Mouse (Mus musculus) right cerebral cortex, postnatal 25 days (tissue): ENCODE results near the gene Awat2.
"Not testable (repeated sequence)": the region's sequence is repeated elsewhere in the genome, so short reads cannot be mapped to it uniquely, and the experiment has no call there.

Source experiments
- DNase-seq: peaks from one replicate; pipeline ENCODE4 v3.0.0; 2022

Awat2 gene

GRCm38 (mm10) chrX:100442617-100443016, at the start of gene Awat2:
Gene Awat2, minus strand, starts transcription at chrX:100442717.
- DNase-seq = not testable (repeated sequence)

DNA sequence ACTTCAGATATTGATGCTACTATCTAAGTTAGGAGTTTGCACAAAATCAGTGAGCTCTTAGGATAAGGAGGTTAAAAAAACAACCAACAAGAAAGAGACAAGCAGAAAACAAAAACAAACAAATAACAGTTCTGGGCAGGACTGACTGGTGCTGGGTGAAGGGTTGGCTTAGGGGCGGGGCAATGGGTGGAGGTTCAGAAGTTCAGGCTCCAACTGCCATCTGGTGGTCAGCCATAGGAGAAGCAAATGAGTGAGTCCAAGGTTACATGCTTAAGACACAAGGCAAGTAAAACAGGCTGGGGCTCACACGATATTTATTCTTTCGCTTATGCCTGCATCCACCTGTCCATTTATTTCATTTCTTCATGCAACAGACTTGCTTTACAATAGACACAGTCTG, 37.8 kb upstream of the Awat2 start:
- DNase-seq = peak; percentile 32

DNA sequence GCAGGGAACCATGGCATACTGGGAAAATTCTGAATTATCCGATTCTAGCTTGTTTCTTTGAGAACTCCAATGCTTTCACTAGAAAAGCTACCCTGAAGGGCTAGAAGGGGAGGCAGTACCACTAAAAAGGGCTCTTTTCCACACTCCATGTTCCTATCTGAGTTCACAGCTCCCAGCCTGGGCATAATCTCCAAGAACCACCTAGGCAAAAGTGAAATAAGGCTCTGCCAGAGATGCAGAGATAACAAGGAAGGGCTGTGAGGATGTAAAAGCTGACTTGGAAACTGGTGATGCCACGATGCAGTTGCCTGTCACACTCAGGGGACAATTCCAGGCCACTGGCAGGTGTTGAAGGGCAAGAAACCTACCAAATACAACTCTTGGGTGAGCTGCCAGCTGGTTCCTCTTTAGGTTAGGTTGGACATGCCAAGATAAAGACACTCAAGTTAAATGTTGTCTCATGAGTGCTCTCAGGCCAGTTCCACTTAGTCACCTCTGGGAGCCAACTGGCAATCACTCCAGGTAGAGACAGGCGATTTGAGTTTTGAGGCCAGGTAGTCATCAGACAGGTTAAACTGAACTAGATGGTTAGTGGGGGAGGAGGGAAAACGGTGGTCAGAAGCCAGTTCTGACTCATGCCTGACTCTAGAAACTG, 33.2 kb upstream of the Awat2 start:
- no peak for DNase-seq

GRCm38 (mm10) chrX:100471491-100471890, 29.0 kb upstream of the Awat2 start:
- DNase-seq = no peak

DNA sequence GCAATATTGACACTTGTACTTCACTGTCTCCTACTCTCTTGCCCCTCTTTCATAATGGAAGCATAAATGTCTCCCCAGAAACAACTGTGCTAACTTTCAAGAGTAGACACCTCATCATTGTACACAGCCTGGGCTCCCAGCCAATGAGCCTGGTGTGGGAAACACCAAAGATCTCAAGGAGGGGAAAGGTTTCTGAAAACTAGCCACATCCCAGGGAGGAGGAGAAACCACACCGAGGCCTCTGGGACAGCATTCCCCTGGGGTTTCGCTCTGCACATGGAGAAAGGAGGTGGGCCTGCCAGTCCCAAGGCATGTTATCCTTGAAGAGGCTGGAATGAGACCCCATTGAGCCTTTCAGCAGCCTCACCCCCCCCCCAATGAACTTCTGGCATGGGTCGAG, 27.6 kb upstream of the Awat2 start:
- no peak for DNase-seq

GRCm38 (mm10) chrX:100468047-100468446, 25.5 kb upstream of the Awat2 start:
- no peak for DNase-seq

DNA sequence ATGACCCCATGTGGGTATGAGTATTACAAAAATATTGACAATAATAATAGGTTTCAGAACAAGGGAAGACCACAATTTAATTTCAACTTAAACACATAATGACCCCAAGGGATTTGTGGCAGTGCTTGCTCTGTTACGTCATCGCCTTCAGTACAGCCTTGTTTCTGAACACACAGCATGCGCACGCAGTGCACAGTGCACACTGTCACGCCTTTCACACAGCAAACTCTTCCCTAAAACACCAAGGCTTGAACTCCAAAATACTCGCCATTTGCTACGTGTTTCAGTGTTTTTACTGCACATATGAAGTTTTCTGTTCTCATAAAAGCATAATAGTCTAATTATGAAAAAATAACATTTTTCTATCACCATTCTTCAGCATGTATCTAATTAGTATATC, 1.0 kb upstream of the Awat2 start:
- DNase-seq = no peak

DNA sequence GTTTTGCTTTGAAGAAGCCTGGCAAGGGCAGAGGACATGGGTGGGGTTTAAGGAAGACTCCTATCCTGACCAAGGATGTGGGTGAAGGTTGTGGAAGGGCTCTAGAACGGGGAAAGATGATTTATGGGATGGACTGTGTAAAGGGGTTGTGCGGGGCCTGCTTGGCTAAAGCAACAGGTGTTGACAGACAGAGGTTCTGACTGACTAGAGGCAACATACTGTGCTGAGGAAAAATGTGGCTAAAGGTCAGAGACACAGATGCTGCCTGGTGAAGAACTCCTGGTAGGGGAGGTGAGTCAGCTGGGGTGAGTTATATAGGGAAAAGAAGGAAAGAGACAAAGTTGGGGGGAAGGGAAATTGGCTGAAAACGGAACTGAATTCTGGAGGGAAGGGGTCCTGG, 10.2 kb downstream of the Awat2 start:
- no peak for DNase-seq

DNA sequence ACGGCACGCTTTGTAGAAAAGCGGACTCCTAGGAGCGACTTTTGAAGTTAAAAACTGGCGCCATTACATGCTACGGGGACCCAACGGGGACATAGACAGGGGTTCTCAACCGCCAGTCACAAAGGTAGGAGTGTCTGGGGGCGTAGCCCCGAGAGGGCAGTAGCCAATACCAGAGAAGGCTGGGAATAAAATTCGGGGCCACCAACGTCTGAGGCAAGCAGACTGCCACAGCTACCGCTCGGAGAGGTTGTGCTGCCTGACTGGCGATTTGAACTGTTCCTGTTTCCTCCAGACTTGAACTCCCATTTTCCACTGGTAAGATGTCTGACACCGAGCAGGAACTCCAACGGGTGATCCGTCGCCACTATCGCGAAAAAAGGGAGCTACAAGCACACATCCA, 13.8 kb downstream of the Awat2 start, which contains the start of gene Otud6a:
TSS of gene Otud6a (plus strand) at position 321 of the 400 bp plus-strand sequence.
- no peak for DNase-seq

DNA sequence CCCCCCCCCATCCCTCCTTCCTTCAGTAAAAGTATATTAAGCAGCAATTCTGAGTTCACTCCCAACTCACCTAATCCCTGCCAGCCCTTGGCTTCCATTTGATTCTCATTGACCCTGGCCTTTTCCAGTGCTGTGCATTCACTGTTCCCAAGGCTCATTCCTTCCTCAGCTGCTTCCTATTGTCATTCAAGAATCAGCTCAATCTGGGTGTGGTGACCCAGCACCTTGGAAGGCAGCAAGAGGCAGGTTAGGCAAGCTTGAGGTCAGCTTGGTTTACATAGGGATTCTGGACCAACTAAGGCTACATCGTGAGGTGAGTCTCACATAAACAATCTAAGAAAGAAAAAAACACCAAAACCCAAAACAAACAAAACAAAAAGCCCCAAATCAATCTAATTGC, 33.3 kb downstream of the Awat2 start:
- no peak for DNase-seq

- DNase-seq = no peak
Observed at GRCm38 (mm10) chrX:100401657-100402056, 40.9 kb downstream of the Awat2 start.

DNA sequence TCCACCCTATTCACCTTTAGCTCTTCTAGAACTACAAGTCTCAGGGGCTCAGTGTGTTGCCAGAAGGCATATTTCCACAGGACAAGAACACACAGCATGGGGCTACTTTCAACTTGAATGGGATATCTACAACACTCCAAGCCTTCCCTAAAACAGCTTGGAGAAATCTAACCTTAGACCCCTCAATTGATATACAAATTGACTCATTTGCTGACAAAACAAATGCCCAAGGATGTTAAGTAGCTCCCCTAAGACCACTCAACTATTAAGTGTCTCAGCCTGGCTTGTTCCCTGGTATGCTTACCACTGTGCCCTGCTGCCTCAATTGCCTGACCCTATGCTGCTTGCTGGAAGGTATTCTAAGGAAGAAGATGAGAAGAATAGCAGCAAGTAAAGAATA, 41.6 kb downstream of the Awat2 start:
- no peak for DNase-seq

DNA sequence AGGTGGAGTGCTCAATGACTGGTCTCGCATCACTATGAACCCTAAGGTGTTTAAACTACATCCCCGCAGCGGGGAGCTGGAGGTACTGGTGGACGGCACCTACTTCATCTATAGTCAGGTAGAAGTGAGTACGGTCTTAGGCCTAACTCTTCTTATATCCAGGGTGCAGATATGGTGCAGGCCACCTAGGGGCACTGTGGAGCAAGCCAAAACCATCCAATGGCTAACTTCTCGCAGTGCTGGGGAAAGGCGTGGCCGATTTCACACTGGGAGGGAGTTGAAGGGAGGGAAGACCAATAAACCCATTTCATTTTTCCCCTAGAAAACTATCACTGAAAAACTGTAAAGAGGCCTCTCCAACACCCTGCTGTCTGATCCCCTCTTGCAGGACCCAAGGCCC, 47.5 kb downstream of the Awat2 start:
- no peak for DNase-seq

- DNase-seq = no peak
Observed at GRCm38 (mm10) chrX:100394223-100394861, 48.2 kb downstream of the Awat2 start.

DNA sequence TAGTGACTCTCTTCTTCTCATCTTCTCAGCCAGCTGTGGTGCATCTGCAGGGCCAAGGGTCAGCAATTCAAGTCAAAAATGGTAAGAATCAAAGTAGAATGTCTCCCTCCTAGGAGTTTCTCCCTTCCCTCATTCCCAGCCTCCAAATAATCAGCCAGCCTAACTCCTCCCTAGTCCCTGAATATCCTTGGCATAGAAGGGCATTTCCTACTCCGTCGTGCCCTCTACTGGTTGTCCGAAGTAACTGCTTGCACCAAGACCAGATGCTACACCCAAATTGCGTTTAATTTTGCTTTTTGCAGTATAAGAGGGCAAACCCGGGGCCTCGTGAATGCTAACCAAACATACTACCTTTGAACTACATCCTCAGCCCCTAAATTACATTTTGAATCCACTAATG, 50.2 kb downstream of the Awat2 start:
- peak; percentile 17 for DNase-seq

- no peak for DNase-seq
Observed at GRCm38 (mm10) chrX:100389887-100390286, 52.6 kb downstream of the Awat2 start.

GRCm38 (mm10) chrX:100356974-100357373, 85.5 kb downstream of the Awat2 start:
- no peak for DNase-seq
